Mouse (Mus musculus): Measurements from ENCODE around the gene Tmem131l.

The Tmem131l gene

DNA sequence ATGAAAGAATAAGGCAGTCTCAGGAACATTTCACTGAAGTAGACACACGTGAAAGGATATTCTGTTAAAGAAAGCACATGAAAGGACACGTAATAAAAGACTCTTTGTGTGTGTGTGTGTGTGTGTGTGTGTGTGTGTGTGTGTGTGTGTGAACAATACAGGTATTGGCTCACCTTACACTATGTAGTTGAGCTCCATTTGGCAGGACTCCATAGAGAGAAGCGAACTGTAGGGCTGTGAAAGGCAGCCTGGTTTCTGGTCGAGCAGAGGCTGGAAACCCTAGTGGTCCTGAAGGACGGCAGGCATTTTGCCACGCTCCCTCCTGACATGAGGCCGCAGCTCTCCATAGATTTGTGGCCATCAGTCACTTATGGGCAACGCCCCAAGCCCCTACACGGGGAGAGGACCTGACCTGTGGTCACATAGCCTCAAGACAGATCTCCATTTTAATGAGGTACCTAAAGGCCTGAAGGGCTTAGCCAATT is 175.9 kb downstream of the Tmem131l start:
- DNase-seq (ENCODE audit: low spot score in 2 of 2): no peak

DNA sequence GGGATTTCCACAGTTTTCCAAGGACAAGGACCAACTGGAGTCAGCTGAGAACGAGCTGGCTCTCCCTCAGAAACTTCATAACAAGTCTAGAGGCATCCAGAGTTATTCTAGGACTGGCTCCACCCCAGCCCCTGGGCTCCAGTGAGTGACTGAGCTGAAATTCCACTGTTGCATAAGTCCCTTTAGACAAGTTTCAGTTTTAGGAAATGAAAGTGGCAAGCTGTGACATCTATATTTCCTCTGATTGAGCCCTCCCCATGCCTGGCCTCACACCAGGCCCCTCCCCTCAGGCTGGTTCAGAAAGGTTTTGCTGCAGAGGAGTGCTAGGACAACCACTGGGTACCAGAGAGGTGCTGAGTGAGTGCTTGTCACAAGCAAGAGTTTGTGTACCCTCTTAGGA is 177.0 kb downstream of the Tmem131l start:
- DNase-seq (ENCODE audit: low spot score in 2 of 2): peak; percentile 56 to 65

DNA sequence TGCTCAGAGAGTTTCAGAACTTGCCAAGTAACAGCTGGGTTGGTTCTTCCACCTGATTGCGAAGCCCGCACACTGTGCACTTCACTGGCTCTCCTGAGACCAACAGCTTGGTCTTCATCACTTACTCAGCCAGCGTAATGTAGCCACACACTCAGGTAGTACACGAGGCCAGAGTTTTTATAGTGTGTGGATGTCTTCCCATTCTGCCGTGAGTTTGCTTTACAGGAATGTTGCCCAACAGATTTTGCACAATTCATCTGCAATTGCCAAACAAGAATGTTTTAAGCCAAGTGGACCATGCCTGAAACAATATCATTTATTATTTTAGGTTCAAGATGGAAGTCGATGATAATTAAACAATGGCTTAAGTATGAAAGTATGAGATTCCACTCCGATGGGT is 180.4 kb downstream of the Tmem131l start:
- no peak for DNase-seq (ENCODE audit: low spot score in 2 of 2)

DNA sequence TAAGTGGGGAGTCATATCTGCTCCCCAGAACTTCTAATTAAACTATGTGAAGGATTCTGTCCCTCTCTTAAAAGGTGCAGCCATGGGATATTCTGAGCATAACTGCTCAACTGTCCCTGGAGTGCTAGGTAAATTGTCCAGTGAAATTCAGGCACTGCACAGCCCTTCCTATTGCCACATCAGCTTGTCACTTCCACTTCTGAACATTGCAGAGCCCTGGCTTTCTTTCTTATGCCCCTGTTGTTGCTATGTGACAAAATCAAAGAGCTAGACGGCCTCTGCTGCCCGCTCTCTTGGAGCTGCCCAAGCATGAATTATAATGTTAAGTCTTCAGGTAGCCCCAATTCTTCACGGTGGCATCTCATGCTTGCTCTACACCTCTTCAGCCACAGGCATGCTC is 180.9 kb downstream of the Tmem131l start:
- no peak for DNase-seq (ENCODE audit: low spot score in 2 of 2)

DNA sequence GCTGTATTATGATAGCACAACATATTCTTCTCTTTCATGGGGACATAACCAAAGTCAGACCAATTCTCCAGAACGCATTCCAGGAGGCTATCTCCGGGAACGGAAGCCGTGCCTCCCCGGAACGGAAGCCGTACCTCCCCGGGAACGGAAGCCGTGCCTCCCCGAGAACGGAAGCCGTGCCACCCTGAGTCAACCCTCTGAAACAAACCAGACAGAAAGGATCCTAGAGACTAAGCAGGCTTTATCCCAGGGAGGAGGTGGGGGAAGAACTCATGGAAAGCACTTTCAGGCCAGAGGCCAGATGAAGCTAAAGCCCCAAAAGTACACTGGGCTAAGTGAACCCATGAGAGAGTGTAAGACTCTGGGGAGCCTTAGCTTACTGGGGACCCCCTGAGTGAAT is 182.4 kb downstream of the Tmem131l start:
- DNase-seq (ENCODE audit: low spot score in 2 of 2): no peak

DNA sequence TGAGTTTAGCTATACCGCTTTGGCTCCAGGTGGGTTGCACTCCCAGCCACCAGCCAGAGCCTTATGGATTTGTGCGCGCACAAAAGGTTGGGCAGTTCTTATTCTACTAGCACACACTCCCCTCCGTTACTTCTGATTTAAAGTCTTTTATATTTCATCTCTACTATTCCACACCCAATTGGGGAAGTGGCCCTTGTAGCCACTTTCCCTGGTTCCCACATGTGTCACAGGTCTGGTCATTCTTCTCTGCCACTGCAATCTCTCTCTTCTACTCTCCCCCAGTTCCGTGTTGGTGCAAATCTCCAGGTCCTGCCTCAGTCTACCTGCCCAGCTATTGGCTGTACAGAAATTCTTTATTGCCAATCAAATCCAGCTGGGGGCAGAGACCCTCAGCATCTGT is 184.3 kb downstream of the Tmem131l start:
- DNase-seq (ENCODE audit: low spot score in 2 of 2): no peak

DNA sequence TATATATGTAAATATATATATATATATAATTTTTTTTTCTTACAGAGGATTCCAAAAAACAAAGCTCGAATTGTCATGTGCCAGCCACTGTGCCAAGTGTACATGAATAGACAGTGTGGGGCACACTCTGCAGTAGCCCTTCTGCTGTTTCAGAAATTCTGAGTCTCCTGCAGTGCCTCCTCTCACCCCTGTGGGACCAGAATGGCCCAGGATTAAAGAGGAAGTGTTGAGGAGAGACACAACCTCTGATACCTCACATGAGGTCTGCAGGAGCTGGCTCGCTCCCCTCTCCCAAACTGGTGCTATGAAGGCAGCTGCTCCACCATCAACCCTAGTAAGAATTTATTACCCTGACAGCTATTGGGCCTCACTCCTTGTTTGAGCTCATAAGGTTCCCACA is 190.6 kb downstream of the Tmem131l start:
- no peak for DNase-seq (ENCODE audit: low spot score in 2 of 2)

Data from right cerebral cortex, postnatal 36 days (tissue).